Mouse (Mus musculus) E14TG2a.4 (cell line): ENCODE results near the gene Limd1.

ENCODE experiments used
- H3K27me3 ChIP-seq: 2 replicates; pipeline ENCODE4 v1.6.1; 2014; ENCODE audit warnings: low read length, control low read depth; ENCODE audit not compliant: insufficient read depth
- H3K36me3 ChIP-seq: 2 replicates; pipeline ENCODE4 v1.6.1; 2014; ENCODE audit warnings: low read length, control low read depth; ENCODE audit not compliant: insufficient read depth
- H3K4me1 ChIP-seq: replicated peaks from 2 replicates; pipeline ENCODE4 v1.6.1; 2014; ENCODE audit warnings: low read depth, low read length, control low read depth
- H3K4me3 ChIP-seq: replicated peaks from 2 replicates; pipeline ENCODE4 v1.5.1; 2014; ENCODE audit warnings: mild to moderate bottlenecking, low read length
- H3K9me3 ChIP-seq: 2 replicates; pipeline ENCODE4 v1.6.1; 2014; ENCODE audit warnings: low read length, control low read depth
- CTCF ChIP-seq: conservative IDR thresholded peaks from 2 replicates; pipeline ENCODE4 v1.5.1; 2014; ENCODE audit warnings: low read length
- NANOG ChIP-seq: IDR thresholded peaks from 2 replicates; pipeline ENCODE4 v1.6.1; 2014; ENCODE audit warnings: borderline replicate concordance, low read length, mixed read lengths
- POU5F1 ChIP-seq: IDR thresholded peaks from 2 replicates; pipeline ENCODE4 v1.6.1; 2014; ENCODE audit warnings: low read length, borderline replicate concordance

Limd1 gene

GRCm38 (mm10) chr9:123539093-123539492, 60.6 kb downstream of the Limd1 start:
- Histone ChIP-seq H3K9me3 (no peaks in the 10 kb centered on the region), H3K4me1 (no peaks in the 10 kb centered on the region), H3K36me3 (0 out of 2 replicates have a peak, but pooled peaks cover 2% of the 10 kb centered on the region), H3K4me3 (no peak overlapping the region), H3K27me3 (no peaks in the 10 kb centered on the region)
- TF ChIP-seq NANOG (no peak), CTCF (no peak), POU5F1 (no peak)

DNA sequence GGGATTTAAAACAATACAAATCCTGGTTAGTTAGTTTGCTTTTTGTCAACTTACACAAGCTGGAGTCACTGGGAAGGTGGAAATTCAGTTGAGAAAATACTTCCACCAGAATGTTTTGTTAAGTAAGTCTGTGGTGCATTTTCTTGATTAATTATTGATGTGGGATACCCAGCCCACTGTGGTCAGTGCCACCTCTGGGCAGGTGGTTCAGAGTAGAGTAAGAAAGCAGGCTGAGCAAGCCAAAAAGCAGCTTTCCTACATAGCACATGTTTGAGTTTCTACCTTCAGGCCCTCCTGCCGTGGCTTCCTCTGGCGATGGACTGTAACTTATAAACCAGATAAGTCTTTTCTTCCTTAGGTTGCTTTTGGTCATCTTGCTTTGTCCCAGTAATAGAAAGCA, 61.3 kb downstream of the Limd1 start:
- 0 out of 2 replicates have a peak, but pooled peaks cover 2% of the 10 kb centered on the region for H3K36me3 ChIP-seq
- H3K27me3 ChIP-seq, result no peaks in the 10 kb centered on the region
- TF ChIP-seq POU5F1 (no peak), CTCF (no peak), NANOG (no peak)
- no peaks in the 10 kb centered on the region for H3K9me3 ChIP-seq
- no peaks in the 10 kb centered on the region for H3K4me1 ChIP-seq
- H3K4me3 ChIP-seq, result no peak overlapping the region

- H3K27me3 ChIP-seq, result no peaks in the 10 kb centered on the region
- no peak overlapping the region for H3K4me3 ChIP-seq
- TF ChIP-seq NANOG, result peak; percentile 35; the same call in 1 of the 2 replicates
- TF ChIP-seq POU5F1, result no peak
- H3K9me3 ChIP-seq, result no peaks in the 10 kb centered on the region
- peaks cover 48% of the 10 kb centered on the region for H3K36me3 ChIP-seq
- peaks cover 21% of the 10 kb centered on the region for H3K4me1 ChIP-seq
Observed at GRCm38 (mm10) chr9:123554599-123554998, 76.1 kb downstream of the Limd1 start.
